Mouse (Mus musculus) stomach, embryonic 16.5 days (tissue): ENCODE results near the gene Bend5. TPM values are rescaled to one million over a fixed set of nuclear protein-coding genes. Genes with fewer than 3 reads are reported as not detected.

ENCODE experiments used
- ATAC-seq: fragments of 200-750 bp; cut with Nextera tagmentation; 2 replicates; pipeline ENCODE4 v1.8.0; 2017; ENCODE audit warnings: moderate number of reproducible peaks, moderate TSS enrichment; ENCODE audit not compliant: insufficient read depth, low FRiP score
- H3K27ac ChIP-seq: fragments of 300-500 bp; sonication (generic); 2 replicates; pipeline ENCODE4 v1.5.1; 2014; ENCODE audit warnings: low read length
- H3K27me3 ChIP-seq: fragments of 300-500 bp; sonication (generic); 2 replicates; pipeline ENCODE4 v1.6.1; 2014; ENCODE audit warnings: low read length, control low read depth, mixed read lengths; ENCODE audit not compliant: control insufficient read depth, insufficient read depth
- H3K36me3 ChIP-seq: fragments of 300-500 bp; sonication (generic); 2 replicates; pipeline ENCODE4 v1.6.1; 2014; ENCODE audit warnings: low read length; ENCODE audit not compliant: control insufficient read depth, insufficient read depth
- H3K4me1 ChIP-seq: fragments of 300-500 bp; sonication (generic); 2 replicates; pipeline ENCODE4 v1.6.1; 2014; ENCODE audit warnings: low read length, control low read depth, mixed read lengths; ENCODE audit not compliant: control insufficient read depth, insufficient read depth
- H3K4me2 ChIP-seq: fragments of 300-500 bp; sonication (generic); 2 replicates; pipeline ENCODE4 v1.6.1; 2014; ENCODE audit warnings: low read depth, low read length, mixed read lengths
- H3K4me3 ChIP-seq: fragments of 300-500 bp; sonication (generic); replicated peaks from 2 replicates; pipeline ENCODE4 v1.5.1; 2014; ENCODE audit warnings: mild to moderate bottlenecking, low read length
- H3K9ac ChIP-seq: fragments of 300-500 bp; sonication (generic); 2 replicates; pipeline ENCODE4 v1.6.1; 2014; ENCODE audit warnings: low read length
- H3K9me3 ChIP-seq: fragments of 300-500 bp; sonication (generic); replicated peaks from 2 replicates; pipeline ENCODE4 v1.6.1; 2016; ENCODE audit warnings: low read length, control low read depth; ENCODE audit not compliant: control insufficient read depth
- WGBS: fragments of 180-500 bp; shearing (Covaris S2); extraction: QIAGEN DNeasy Blood & Tissue Kit; methylation state at CpG from one replicate; pipeline ENCODE4 v1.1.7; 2014; 5-methylcytosine and 5-hydroxymethylcytosine counted together
- polyA plus RNA-seq: library from polyadenylated mRNA; unstranded; fragments of >200 nt; fragmentation: Nextera tagmentation; extraction: Ambion mirVana; gene quantifications from 2 replicates; pipeline ENCODE4 v1.2.1, GENCODE M21; 2015

The Bend5 gene
- polyA plus RNA-seq, 1 experiment from 2014 or later = 29.3 TPM

- no peak overlapping the region for H3K4me2 ChIP-seq
- peaks cover 5% of the 10 kb centered on the region; the same call in 1 of the 2 replicates for H3K4me1 ChIP-seq
- no peaks in the 10 kb centered on the region for H3K9me3 ChIP-seq
- H3K4me3 ChIP-seq = no peak overlapping the region
- H3K9ac ChIP-seq = no peak overlapping the region
- ATAC-seq = no peak
- no peaks in the 10 kb centered on the region for H3K36me3 ChIP-seq
- H3K27me3 ChIP-seq = no peaks in the 10 kb centered on the region
- WGBS = 76% methylated on average over 4 of the region's 4 CpGs
- H3K27ac ChIP-seq = no peak overlapping the region
These were observed 4.1 kb upstream of the Bend5 start for GRCm38 (mm10) chr4:111410731-111411130.

DNA sequence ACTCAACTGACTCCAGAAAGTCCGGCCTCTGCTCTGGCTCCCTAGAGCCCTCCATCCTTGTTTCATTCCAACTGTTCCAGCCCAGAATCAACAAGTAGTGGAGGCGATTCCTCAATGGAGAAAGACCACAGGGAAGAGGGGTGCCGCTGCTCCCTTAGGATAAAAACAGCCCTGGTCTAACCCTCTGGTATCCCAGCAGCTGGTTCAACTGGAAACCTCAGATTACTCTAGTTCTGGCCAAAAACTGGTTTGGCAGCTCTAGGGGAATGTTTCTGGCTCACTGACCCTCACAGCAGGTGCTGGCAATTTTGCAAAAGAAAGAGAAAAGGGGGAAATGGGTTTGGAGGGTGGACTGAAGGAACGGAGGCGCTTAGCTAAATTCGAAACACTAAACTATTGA is 407 bp upstream of the Bend5 start:
- WGBS = 2% methylated on average over 6 of the region's 6 CpGs
- H3K4me2 ChIP-seq = peak overlapping the region; percentile 82
- H3K4me1 ChIP-seq = peaks cover 9% of the 10 kb centered on the region
- H3K9me3 ChIP-seq = no peaks in the 10 kb centered on the region
- H3K27ac ChIP-seq = peak overlapping the region; percentile 87
- H3K36me3 ChIP-seq = no peaks in the 10 kb centered on the region; the same call in 1 of the 2 replicates
- peak overlapping the region; percentile 92 for H3K4me3 ChIP-seq
- H3K27me3 ChIP-seq = no peaks in the 10 kb centered on the region
- ATAC-seq = peak; percentile 12; the same call in 1 of the 2 replicates
- peak overlapping the region; percentile 96 for H3K9ac ChIP-seq

DNA sequence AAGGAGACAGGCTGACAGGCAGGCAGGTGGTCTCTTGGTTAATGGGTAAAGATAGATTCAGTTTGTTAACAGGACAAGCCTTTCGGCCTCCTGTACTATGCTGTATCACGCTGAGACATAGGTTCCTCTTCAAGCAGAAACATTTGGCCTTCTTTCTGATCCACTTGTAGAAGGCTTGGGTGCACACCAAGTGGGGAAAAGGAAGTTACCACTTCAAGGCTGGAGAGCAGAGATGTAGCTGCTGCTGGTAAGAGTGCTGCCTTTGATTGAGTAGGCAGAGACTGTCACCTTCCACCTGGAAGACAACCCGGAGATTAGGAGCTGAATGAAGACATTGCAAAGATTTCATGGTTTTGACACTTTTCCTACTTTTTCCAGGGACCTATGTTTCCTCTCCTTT is 1.3 kb downstream of the Bend5 start:
- H3K27me3 ChIP-seq = no peaks in the 10 kb centered on the region
- H3K27ac ChIP-seq = no peak overlapping the region
- ATAC-seq = no peak
- 47% methylated on average over 3 of the region's 3 CpGs for WGBS
- H3K9me3 ChIP-seq = no peaks in the 10 kb centered on the region
- peak overlapping the region; percentile 96 for H3K9ac ChIP-seq
- H3K4me2 ChIP-seq = peak overlapping the region; percentile 82
- H3K4me1 ChIP-seq = peaks cover 16% of the 10 kb centered on the region
- no peaks in the 10 kb centered on the region; the same call in 1 of the 2 replicates for H3K36me3 ChIP-seq
- peak overlapping the region; percentile 92 for H3K4me3 ChIP-seq

DNA sequence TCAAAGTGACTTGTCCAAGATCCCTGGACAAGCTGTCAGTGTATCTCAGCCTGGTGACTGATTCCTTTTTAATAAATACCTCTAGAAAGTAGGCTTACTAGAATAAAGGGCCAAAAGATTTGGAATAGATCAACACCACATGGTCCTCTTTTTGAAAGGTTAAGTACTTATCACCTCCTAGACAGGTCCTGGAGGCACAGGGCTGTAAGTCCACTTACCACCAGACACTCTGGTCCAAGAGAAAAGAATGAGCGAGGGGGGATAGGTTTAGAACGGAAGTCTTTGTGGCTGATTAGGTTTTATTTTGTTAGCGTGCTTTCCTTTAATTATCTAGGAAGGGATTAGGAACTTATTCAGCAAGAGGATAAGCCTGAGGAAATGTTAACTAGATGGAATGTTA is 1.7 kb downstream of the Bend5 start:
- no peaks in the 10 kb centered on the region; the same call in 1 of the 2 replicates for H3K36me3 ChIP-seq
- H3K9me3 ChIP-seq = no peaks in the 10 kb centered on the region
- H3K4me2 ChIP-seq = peak overlapping the region; percentile 82; the same call in 1 of the 2 replicates
- WGBS = 80% methylated on average over 3 of the region's 3 CpGs
- no peaks in the 10 kb centered on the region for H3K27me3 ChIP-seq
- H3K9ac ChIP-seq = no peak overlapping the region
- H3K4me1 ChIP-seq = peaks cover 16% of the 10 kb centered on the region
- peak overlapping the region; percentile 92 for H3K4me3 ChIP-seq
- H3K27ac ChIP-seq = no peak overlapping the region
- ATAC-seq = no peak

- ATAC-seq = no peak
- Histone ChIP-seq H3K36me3 (no peaks in the 10 kb centered on the region; the same call in 1 of the 2 replicates), H3K9ac (no peak overlapping the region), H3K27ac (no peak overlapping the region), H3K4me3 (no peak overlapping the region), H3K4me2 (no peak overlapping the region), H3K4me1 (peaks cover 19% of the 10 kb centered on the region), H3K27me3 (no peaks in the 10 kb centered on the region), H3K9me3 (no peaks in the 10 kb centered on the region)
- 88% methylated on average over 5 of the region's 5 CpGs for WGBS
These were observed 2.9 kb downstream of the Bend5 start for GRCm38 (mm10) chr4:111417716-111418115.

DNA sequence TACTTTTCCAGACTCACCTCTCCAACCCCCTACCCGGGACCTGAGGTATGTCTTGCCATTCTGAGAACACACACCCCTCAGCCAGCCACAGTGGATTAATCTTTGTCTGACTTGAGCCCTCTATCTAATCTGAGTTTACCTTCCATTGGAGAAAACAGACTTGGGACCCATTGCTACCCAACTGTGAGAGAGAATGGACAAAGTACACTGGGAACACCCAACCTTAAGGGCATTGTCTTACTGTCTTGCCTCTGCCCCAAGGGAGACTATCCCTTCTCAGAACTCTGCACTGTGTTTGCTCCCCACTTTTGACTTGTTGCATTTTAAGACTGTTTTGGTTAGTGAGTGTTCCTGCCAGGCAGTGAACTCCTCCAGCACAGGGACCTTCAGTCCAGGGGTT is 4.7 kb downstream of the Bend5 start:
- Histone ChIP-seq H3K36me3 (no peaks in the 10 kb centered on the region; the same call in 1 of the 2 replicates), H3K4me2 (no peak overlapping the region), H3K4me1 (peaks cover 17% of the 10 kb centered on the region), H3K9ac (no peak overlapping the region), H3K4me3 (no peak overlapping the region), H3K9me3 (no peaks in the 10 kb centered on the region), H3K27ac (peak overlapping the region; percentile 14; the same call in 1 of the 2 replicates), H3K27me3 (no peaks in the 10 kb centered on the region)
- WGBS = 69% methylated on average over 1 of the region's 1 CpGs
- no peak for ATAC-seq

DNA sequence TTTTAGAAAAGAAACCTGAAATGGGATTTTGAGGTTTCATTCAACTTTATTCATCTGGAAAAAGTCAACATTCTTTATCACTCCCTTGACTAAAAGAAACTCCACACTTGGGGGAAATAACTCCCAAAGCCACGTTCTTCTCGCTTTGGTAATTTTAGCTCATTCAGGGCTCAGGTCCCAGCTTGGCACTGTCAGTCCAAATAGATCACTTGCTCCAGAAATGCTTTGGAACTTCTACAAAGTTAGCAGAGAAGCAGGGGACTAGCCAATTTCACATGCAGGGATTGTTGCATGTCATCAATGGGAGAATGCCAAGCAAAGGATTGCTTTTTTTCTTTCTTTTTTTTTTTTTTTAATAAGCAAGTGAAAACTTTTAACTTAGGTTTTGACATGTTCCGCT is 5.2 kb downstream of the Bend5 start:
- H3K4me2 ChIP-seq = no peak overlapping the region
- 63% methylated on average over 3 of the region's 3 CpGs for WGBS
- no peak overlapping the region; the same call in 1 of the 2 replicates for H3K27ac ChIP-seq
- ATAC-seq = no peak
- H3K4me1 ChIP-seq = peaks cover 17% of the 10 kb centered on the region
- no peaks in the 10 kb centered on the region for H3K9me3 ChIP-seq
- no peaks in the 10 kb centered on the region; the same call in 1 of the 2 replicates for H3K36me3 ChIP-seq
- no peaks in the 10 kb centered on the region for H3K27me3 ChIP-seq
- H3K9ac ChIP-seq = no peak overlapping the region
- H3K4me3 ChIP-seq = no peak overlapping the region

DNA sequence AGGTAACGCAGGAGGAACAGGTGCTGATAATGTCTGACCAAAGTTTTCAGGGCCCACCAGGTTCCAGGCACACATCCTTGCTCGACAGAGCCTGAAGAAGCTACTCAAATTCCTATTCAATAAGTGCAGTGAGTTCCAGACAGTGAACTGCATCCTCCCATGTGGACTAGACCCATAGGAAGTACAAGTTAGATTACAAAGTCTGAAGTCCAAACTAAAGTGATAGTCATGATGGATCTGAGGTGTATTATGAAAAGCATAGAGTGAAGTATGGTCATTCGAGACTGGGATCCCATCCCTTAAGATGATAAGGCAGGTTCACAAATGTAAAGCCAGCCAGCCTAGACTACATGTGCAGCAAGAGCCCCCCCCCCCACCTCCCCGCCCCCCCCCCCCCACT is 6.1 kb downstream of the Bend5 start:
- Histone ChIP-seq H3K27ac (no peak overlapping the region), H3K27me3 (no peaks in the 10 kb centered on the region), H3K9ac (no peak overlapping the region), H3K4me1 (peaks cover 17% of the 10 kb centered on the region), H3K9me3 (no peaks in the 10 kb centered on the region), H3K4me3 (no peak overlapping the region), H3K4me2 (no peak overlapping the region), H3K36me3 (no peaks in the 10 kb centered on the region; the same call in 1 of the 2 replicates)
- ATAC-seq = no peak
- WGBS = 84% methylated on average over 4 of the region's 4 CpGs

- WGBS = 72% methylated on average over 6 of the region's 6 CpGs
- H3K36me3 ChIP-seq = no peaks in the 10 kb centered on the region; the same call in 1 of the 2 replicates
- peaks cover 13% of the 10 kb centered on the region; the same call in 1 of the 2 replicates for H3K4me1 ChIP-seq
- no peak overlapping the region for H3K4me3 ChIP-seq
- H3K4me2 ChIP-seq = no peak overlapping the region
- no peak overlapping the region; the same call in 1 of the 2 replicates for H3K27ac ChIP-seq
- no peak for ATAC-seq
- H3K9ac ChIP-seq = no peak overlapping the region
- no peaks in the 10 kb centered on the region for H3K27me3 ChIP-seq
- H3K9me3 ChIP-seq = no peaks in the 10 kb centered on the region
These were observed 7.0 kb downstream of the Bend5 start for GRCm38 (mm10) chr4:111421785-111422184.
